In genomic region chr13:23990928-23991327, GRCm38 (mm10) we compare ENCODE assay signal across 9 mouse cellular contexts. TPM values are rescaled to one million over a fixed set of nuclear protein-coding genes. Genes with fewer than 3 reads are reported as not detected.
A peak's percentile ranks its signal among the peaks of the same experiment; 100 is the strongest.
DNase-seq lines count a peak whose midpoint lies in the region; ATAC-seq and TF ChIP-seq lines count a peak whose summit lies in the region.
"Had no signal": no experiment of that assay in that cellular context is flagged by ENCODE, and none has a peak within 500 bp of the region (broad histone marks: within the 10 kb centered on the region; RNA-seq: fewer than 3 reads in every experiment).

Scgn (minus strand) TSS chr13:23991214.

- POLR2A ChIA-PET in Patski (lab: Charles Lee) = no interaction called here

- ATAC-seq in Patski = peak; percentile 62
- no peak for ATAC-seq in embryonic facial prominence, embryonic 15.5 days (ENCODE audit: insufficient number of reproducible peaks, low FRiP score, low TSS enrichment, low read depth)
- 0 out of 2 replicates have a peak, but pooled peaks have one; percentile 42 for ATAC-seq in hindbrain, embryonic 15.5 days (ENCODE audit: low FRiP score, low read depth)
- ATAC-seq in limb, embryonic 14.5 days (ENCODE audit: low FRiP score, low read depth) = no peak

- CTCF ChIA-PET in Patski (lab: Charles Lee) = interaction anchor here (1.5 kb wide), 1 partner anchor 11 kb away, joined by 3 read pairs; no protein-coding TSS in a partner anchor

- peak; percentile 33 to 43 for DNase-seq in cerebellum, postnatal 4 days (ENCODE audit: low spot score in 2 of 2)
- DNase-seq in cerebellum, adult 8-10 months = no peak
- DNase-seq in Patski (ENCODE audit: low read depth, low spot score) = peak; percentile 46
- peak; percentile 87 for DNase-seq in limb, embryonic 14.5 days (ENCODE audit: low spot score)
- peak; percentile 71 for DNase-seq in neural tube, embryonic 10.5 days (ENCODE audit: extremely low spot score, low spot score)
- peak; percentile 26 for DNase-seq in urinary bladder, adult 2 months (ENCODE audit: low spot score)

- H3K9ac ChIP-seq in embryonic facial prominence, embryonic 15.5 days = no peak within 1 kb of the TSS
- H3K9ac ChIP-seq in hindbrain, embryonic 15.5 days = no peak within 1 kb of the TSS
- H3K9ac ChIP-seq in limb, embryonic 14.5 days (ENCODE audit: low read depth, low read length, severe bottlenecking) = no peak within 1 kb of the TSS

- in situ Hi-C loops in Patski (cut with MboI; ENCODE audit: low pct_unique_long_range_greater_than_20kb) = no loop called here

- 0 out of 2 replicates have a peak, but pooled peaks cover 5% of the 10 kb centered on the region for H3K4me1 ChIP-seq in embryonic facial prominence, embryonic 15.5 days
- H3K4me1 ChIP-seq in hindbrain, embryonic 15.5 days (replicated peaks) = peaks cover 9% of the 10 kb centered on the region
- no peaks in the 10 kb centered on the region for H3K4me1 ChIP-seq in limb, embryonic 14.5 days (ENCODE audit: control insufficient read depth, insufficient read depth, low read length)

- H3K4me2 ChIP-seq in embryonic facial prominence, embryonic 15.5 days (replicated peaks) = peak within 1 kb of the TSS; percentile 33; the same call in 1 of the 2 replicates
- H3K4me2 ChIP-seq in hindbrain, embryonic 15.5 days = peak within 1 kb of the TSS; percentile 83
- H3K4me2 ChIP-seq in limb, embryonic 14.5 days (replicated peaks; ENCODE audit: low read depth, low read length, severe bottlenecking) = no peak within 1 kb of the TSS

- TF ChIP-seq POLR2A in limb, embryonic 14.5 days (IDR thresholded peaks at IDR 0.05; ENCODE audit: borderline replicate concordance, extremely low read depth, insufficient read depth, insufficient read length) = no peak

- H3K9me3 ChIP-seq in embryonic facial prominence, embryonic 15.5 days (replicated peaks) = no peaks in the 10 kb centered on the region
- H3K9me3 ChIP-seq in hindbrain, embryonic 15.5 days = no peaks in the 10 kb centered on the region
- H3K9me3 ChIP-seq in limb, embryonic 14.5 days (ENCODE audit: control insufficient read depth, low read length) = no peaks in the 10 kb centered on the region
- H3K9me3 ChIP-seq: G1E had no signal

- no peak within 1 kb of the TSS for H3K4me3 ChIP-seq in embryonic facial prominence, embryonic 15.5 days (replicated peaks)
- H3K4me3 ChIP-seq in hindbrain, embryonic 15.5 days = peak within 1 kb of the TSS; percentile 36
- no peak within 1 kb of the TSS for H3K4me3 ChIP-seq in limb, embryonic 14.5 days (replicated peaks; ENCODE audit: low read length)

- H3K27me3 ChIP-seq in Patski = peaks cover 44% of the 10 kb centered on the region
- peaks cover 24% of the 10 kb centered on the region for H3K27me3 ChIP-seq in embryonic facial prominence, embryonic 15.5 days
- H3K27me3 ChIP-seq in hindbrain, embryonic 15.5 days = peaks cover 14% of the 10 kb centered on the region; the same call in 1 of the 2 replicates
- peaks cover 10% of the 10 kb centered on the region; the same call in 1 of the 2 replicates for H3K27me3 ChIP-seq in limb, embryonic 14.5 days (ENCODE audit: control insufficient read depth, insufficient read depth, low read length)

- no peak within 1 kb of the TSS for H3K27ac ChIP-seq in embryonic facial prominence, embryonic 15.5 days (replicated peaks)
- H3K27ac ChIP-seq in hindbrain, embryonic 15.5 days (replicated peaks) = no peak within 1 kb of the TSS
- no peak within 1 kb of the TSS for H3K27ac ChIP-seq in limb, embryonic 14.5 days (replicated peaks; ENCODE audit: low read depth, low read length)

- under 1% methylated on average over 20 of the region's 20 CpGs for WGBS in embryonic facial prominence, embryonic 15.5 days
- under 1% methylated on average over 20 of the region's 20 CpGs for WGBS in hindbrain, embryonic 15.5 days
- WGBS in limb, embryonic 14.5 days = 0% methylated on average over 20 of the region's 20 CpGs

- TF ChIP-seq CTCF in Patski (IDR thresholded peaks at IDR 0.05) = no peak

- no peaks in the 10 kb centered on the region for H3K36me3 ChIP-seq in embryonic facial prominence, embryonic 15.5 days
- no peaks in the 10 kb centered on the region for H3K36me3 ChIP-seq in hindbrain, embryonic 15.5 days
- no peaks in the 10 kb centered on the region for H3K36me3 ChIP-seq in limb, embryonic 14.5 days (ENCODE audit: control insufficient read depth, insufficient read depth, low read length)
- H3K36me3 ChIP-seq: G1E had no signal

RNA-seq across cellular contexts. Expression of gene Scgn, which starts in this region (rescaled TPM):
- 0.21 TPM for polyA plus RNA-seq in Patski (2021)
- 0.42 and 0.63 TPM in 2 replicates for polyA plus RNA-seq in embryonic facial prominence, embryonic 15.5 days (2015; fragmentation: Nextera tagmentation; extraction: Ambion mirVana)
- 0.88 and 1.6 TPM in 2 replicates for polyA plus RNA-seq in hindbrain, embryonic 15.5 days (2015; fragmentation: Nextera tagmentation; extraction: Ambion mirVana)
- 0.13 and 0.20 TPM in 2 replicates for polyA plus RNA-seq in limb, embryonic 14.5 days (2012; rRNA removed)
- 0.12 TPM in 1 of 2 replicates, not detected in the other for polyA plus RNA-seq in limb, embryonic 14.5 days (2014; fragmentation: Nextera tagmentation; extraction: Ambion mirVana)
- polyA plus RNA-seq in urinary bladder, adult 2 months (2012; rRNA removed) = not detected in 2 replicates
- polyA plus RNA-seq: G1E had no signal

Comparison
In these comparisons a context has a peak if more than half of its experiments do, and no peak if none do; other contexts are left out.
1. Peak in DNase-seq and ATAC-seq in Patski; RNA of the gene not detected or under 1 TPM.
2. Peak in DNase-seq in limb, embryonic 14.5 days; RNA of the gene not detected or under 1 TPM.
3. Peak in DNase-seq in urinary bladder, adult 2 months; RNA of the gene not detected or under 1 TPM.